Mouse (Mus musculus): Measurements from ENCODE around the gene Frrs1.
"Not testable (repeated sequence)": the region's sequence is repeated elsewhere in the genome, so short reads cannot be mapped to it uniquely, and the experiment has no call there.

Gene Frrs1

GRCm38 (mm10) chr3:116858941-116859685 is at the start of gene Frrs1:
TSS of gene Frrs1 (plus strand) at chr3:116859464.
- Histone ChIP-seq H3K27me3 (ENCODE audit: insufficient read depth, low read length) (no peaks in the 10 kb centered on the region), H3K9me3 (ENCODE audit: low read length) (no peaks in the 10 kb centered on the region), H3K4me3 (replicated peaks; ENCODE audit: low read length) (peak within 1 kb of the TSS; percentile 39), H3K4me1 (replicated peaks; ENCODE audit: low read depth, low read length) (peaks cover 54% of the 10 kb centered on the region), H3K36me3 (ENCODE audit: insufficient read depth, low read length) (peaks cover 8% of the 10 kb centered on the region)
- no peak for TF ChIP-seq NANOG (IDR thresholded peaks at IDR 0.05; ENCODE audit: borderline replicate concordance, low read length)
- no peak for TF ChIP-seq POU5F1 (IDR thresholded peaks at IDR 0.05; ENCODE audit: borderline replicate concordance, low read length)
- no peak for TF ChIP-seq CTCF (conservative IDR thresholded peaks at IDR 0.05; ENCODE audit: low read length)

DNA sequence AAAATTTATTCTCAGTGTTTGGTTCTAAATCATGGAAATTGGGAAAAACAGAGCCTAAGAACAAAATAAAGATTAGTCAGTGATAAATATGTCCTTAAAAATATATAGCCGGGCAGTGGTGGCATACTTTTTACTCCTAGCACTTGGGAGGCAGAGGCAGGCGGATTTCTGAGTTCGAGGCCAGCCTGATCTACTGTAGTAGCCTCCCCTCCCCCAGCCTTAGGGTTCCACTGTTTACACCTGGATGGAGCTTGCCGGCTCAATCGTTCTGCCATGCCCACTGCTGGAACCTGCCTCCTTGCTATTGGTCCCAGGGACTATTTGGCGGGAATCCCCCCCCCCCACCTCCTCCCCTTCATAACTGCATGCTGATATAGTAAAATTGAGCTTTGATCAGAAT is 48.9 kb upstream of the Frrs1 start:
- not testable (repeated sequence) for H3K4me3 ChIP-seq (replicated peaks; ENCODE audit: low read length); H3K9me3 ChIP-seq (ENCODE audit: low read length); H3K36me3 ChIP-seq (ENCODE audit: insufficient read depth, low read length); H3K27me3 ChIP-seq (ENCODE audit: insufficient read depth, low read length)
- H3K4me1 ChIP-seq (replicated peaks; ENCODE audit: low read depth, low read length): peaks cover 28% of the 10 kb centered on the region

DNA sequence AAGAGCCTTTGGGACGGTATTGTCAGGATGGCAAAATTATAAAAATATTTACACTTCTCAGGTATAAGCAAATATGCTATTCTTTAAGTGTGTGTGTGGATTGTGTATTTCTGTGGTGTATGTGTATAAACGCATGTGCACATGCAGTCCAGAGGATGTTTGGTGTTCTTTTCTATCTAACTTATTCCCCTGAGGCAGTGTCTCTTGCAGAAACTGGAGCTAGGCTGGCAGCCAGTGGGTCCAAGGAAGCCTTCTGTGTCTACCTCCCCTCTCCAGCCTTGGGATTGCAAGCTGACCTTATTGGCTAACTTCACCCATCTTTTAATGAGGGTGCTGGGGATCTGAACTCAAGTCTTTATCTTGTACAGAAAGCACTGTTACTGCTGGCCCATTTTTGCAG is 46.3 kb upstream of the Frrs1 start:
- peaks cover 19% of the 10 kb centered on the region for H3K4me1 ChIP-seq (replicated peaks; ENCODE audit: low read depth, low read length)
- H3K27me3 ChIP-seq (ENCODE audit: insufficient read depth, low read length): 0 out of 2 replicates have a peak, but pooled peaks cover 2% of the 10 kb centered on the region
- TF ChIP-seq CTCF (conservative IDR thresholded peaks at IDR 0.05; ENCODE audit: low read length): no peak
- H3K9me3 ChIP-seq (ENCODE audit: low read length): no peaks in the 10 kb centered on the region
- H3K36me3 ChIP-seq (ENCODE audit: insufficient read depth, low read length): no peaks in the 10 kb centered on the region
- no peak overlapping the region for H3K4me3 ChIP-seq (replicated peaks; ENCODE audit: low read length)

GRCm38 (mm10) chr3:116815305-116815797 is 43.9 kb upstream of the Frrs1 start:
- Histone ChIP-seq H3K4me3 (replicated peaks; ENCODE audit: low read length) (no peak overlapping the region), H3K4me1 (replicated peaks; ENCODE audit: low read depth, low read length) (no peaks in the 10 kb centered on the region), H3K27me3 (ENCODE audit: insufficient read depth, low read length) (0 out of 2 replicates have a peak, but pooled peaks cover 2% of the 10 kb centered on the region), H3K9me3 (ENCODE audit: low read length) (no peaks in the 10 kb centered on the region), H3K36me3 (ENCODE audit: insufficient read depth, low read length) (no peaks in the 10 kb centered on the region)
- no peak for TF ChIP-seq CTCF (conservative IDR thresholded peaks at IDR 0.05; ENCODE audit: low read length)
- TF ChIP-seq NANOG (IDR thresholded peaks at IDR 0.05; ENCODE audit: borderline replicate concordance, low read length): no peak
- TF ChIP-seq POU5F1 (IDR thresholded peaks at IDR 0.05; ENCODE audit: borderline replicate concordance, low read length): no peak

- Histone ChIP-seq H3K4me3 (replicated peaks; ENCODE audit: low read length) (no peak overlapping the region), H3K27me3 (ENCODE audit: insufficient read depth, low read length) (0 out of 2 replicates have a peak, but pooled peaks cover 2% of the 10 kb centered on the region), H3K9me3 (ENCODE audit: low read length) (no peaks in the 10 kb centered on the region), H3K4me1 (replicated peaks; ENCODE audit: low read depth, low read length) (no peaks in the 10 kb centered on the region), H3K36me3 (ENCODE audit: insufficient read depth, low read length) (no peaks in the 10 kb centered on the region)
- TF ChIP-seq POU5F1 (IDR thresholded peaks at IDR 0.05; ENCODE audit: borderline replicate concordance, low read length) (no peak), NANOG (IDR thresholded peaks at IDR 0.05; ENCODE audit: borderline replicate concordance, low read length) (no peak), CTCF (conservative IDR thresholded peaks at IDR 0.05; ENCODE audit: low read length) (no peak)
Measured at GRCm38 (mm10) chr3:116815916-116816315, 43.3 kb upstream of the Frrs1 start.

DNA sequence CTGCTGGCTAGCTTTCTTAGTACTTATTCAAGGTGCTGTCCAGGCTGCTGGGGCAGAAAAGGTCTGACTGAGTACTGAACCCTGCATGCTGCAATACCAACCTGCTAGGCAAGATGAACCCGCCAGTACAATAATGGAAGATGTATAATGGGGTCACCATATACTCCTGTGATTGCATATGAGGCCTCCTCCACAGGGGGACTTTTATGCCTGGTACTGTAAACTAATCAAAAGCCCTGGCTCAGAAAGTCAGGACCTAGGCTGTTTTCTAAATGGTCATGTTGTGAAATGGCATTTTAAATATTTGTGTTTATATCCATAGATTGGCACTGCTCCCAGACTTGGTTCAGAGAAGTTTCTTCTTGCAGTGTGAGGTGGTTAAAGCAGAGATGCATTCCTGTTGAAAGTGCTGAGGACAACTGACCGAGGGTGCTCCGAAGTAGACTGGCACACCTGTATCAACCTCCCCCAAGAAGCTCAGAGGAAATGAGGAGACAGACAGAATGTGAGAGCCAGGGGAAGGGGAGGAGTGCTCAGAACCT is 42.5 kb upstream of the Frrs1 start:
- H3K4me1 ChIP-seq (replicated peaks; ENCODE audit: low read depth, low read length): no peaks in the 10 kb centered on the region

GRCm38 (mm10) chr3:116817231-116817630 is 42.0 kb upstream of the Frrs1 start:
- Histone ChIP-seq H3K27me3 (ENCODE audit: insufficient read depth, low read length) (0 out of 2 replicates have a peak, but pooled peaks cover 2% of the 10 kb centered on the region), H3K4me3 (replicated peaks; ENCODE audit: low read length) (no peak overlapping the region), H3K4me1 (replicated peaks; ENCODE audit: low read depth, low read length) (no peaks in the 10 kb centered on the region), H3K36me3 (ENCODE audit: insufficient read depth, low read length) (no peaks in the 10 kb centered on the region), H3K9me3 (ENCODE audit: low read length) (no peaks in the 10 kb centered on the region)
- no peak for TF ChIP-seq NANOG (IDR thresholded peaks at IDR 0.05; ENCODE audit: borderline replicate concordance, low read length)
- no peak for TF ChIP-seq POU5F1 (IDR thresholded peaks at IDR 0.05; ENCODE audit: borderline replicate concordance, low read length)
- no peak for TF ChIP-seq CTCF (conservative IDR thresholded peaks at IDR 0.05; ENCODE audit: low read length)

More for the DNA sequence above, 42.5 kb upstream of the Frrs1 start:
- Histone ChIP-seq H3K36me3 (ENCODE audit: insufficient read depth, low read length) (no peaks in the 10 kb centered on the region), H3K9me3 (ENCODE audit: low read length) (no peaks in the 10 kb centered on the region), H3K4me3 (replicated peaks; ENCODE audit: low read length) (no peak overlapping the region), H3K27me3 (ENCODE audit: insufficient read depth, low read length) (0 out of 2 replicates have a peak, but pooled peaks cover 2% of the 10 kb centered on the region)
- TF ChIP-seq POU5F1 (IDR thresholded peaks at IDR 0.05; ENCODE audit: borderline replicate concordance, low read length) (no peak), CTCF (conservative IDR thresholded peaks at IDR 0.05; ENCODE audit: low read length) (no peak), NANOG (IDR thresholded peaks at IDR 0.05; ENCODE audit: borderline replicate concordance, low read length) (no peak)

DNA sequence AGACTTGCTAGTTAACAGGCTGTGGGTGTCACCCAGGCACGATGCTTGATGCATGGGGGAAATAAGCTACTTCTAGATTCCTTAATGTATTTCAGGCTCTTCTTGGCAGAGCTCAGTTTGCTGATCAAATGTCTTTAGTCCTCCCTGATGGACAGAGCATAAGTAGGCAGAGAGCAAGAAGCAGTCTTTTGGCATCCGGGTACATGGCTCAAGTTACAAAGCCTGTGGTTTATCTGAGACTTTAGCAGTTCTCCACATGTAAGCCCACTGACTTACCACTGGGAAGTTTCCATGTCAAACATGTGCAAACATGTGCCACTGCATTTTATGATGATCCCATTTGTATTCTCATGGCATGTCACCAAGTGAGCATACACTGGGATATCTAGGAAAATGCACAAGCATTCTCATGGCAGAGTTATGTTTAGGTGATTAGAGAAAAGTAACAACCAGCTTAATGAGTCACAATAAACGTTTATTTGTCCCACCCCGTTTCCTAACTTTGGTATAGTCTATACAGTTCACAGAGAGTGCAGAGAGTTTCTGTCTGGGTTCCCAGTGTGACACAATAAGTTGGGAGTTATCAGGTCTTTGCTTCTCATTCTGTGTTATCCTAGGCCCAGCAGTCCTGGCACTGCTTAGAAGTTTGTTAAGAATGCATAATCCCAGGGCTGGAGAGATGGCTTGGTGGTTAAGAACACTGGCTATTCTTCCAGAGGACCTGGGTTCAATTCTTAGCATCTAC is 32.6 kb upstream of the Frrs1 start:
- no peaks in the 10 kb centered on the region for H3K4me1 ChIP-seq (replicated peaks; ENCODE audit: low read depth, low read length)
- H3K4me3 ChIP-seq (replicated peaks; ENCODE audit: low read length): no peak overlapping the region
- no peaks in the 10 kb centered on the region for H3K9me3 ChIP-seq (ENCODE audit: low read length)
- no peaks in the 10 kb centered on the region for H3K36me3 ChIP-seq (ENCODE audit: insufficient read depth, low read length)
- no peaks in the 10 kb centered on the region for H3K27me3 ChIP-seq (ENCODE audit: insufficient read depth, low read length)
- TF ChIP-seq NANOG (IDR thresholded peaks at IDR 0.05; ENCODE audit: borderline replicate concordance, low read length) (no peak), POU5F1 (IDR thresholded peaks at IDR 0.05; ENCODE audit: borderline replicate concordance, low read length) (no peak), CTCF (conservative IDR thresholded peaks at IDR 0.05; ENCODE audit: low read length) (no peak)

Data from E14TG2a.4 (cell line).